Mouse (Mus musculus): ENCODE results near the gene Bcl7c.
"Not testable (repeated sequence)": the region's sequence is repeated elsewhere in the genome, so short reads cannot be mapped to it uniquely, and the experiment has no call there.

Bcl7c gene

DNA sequence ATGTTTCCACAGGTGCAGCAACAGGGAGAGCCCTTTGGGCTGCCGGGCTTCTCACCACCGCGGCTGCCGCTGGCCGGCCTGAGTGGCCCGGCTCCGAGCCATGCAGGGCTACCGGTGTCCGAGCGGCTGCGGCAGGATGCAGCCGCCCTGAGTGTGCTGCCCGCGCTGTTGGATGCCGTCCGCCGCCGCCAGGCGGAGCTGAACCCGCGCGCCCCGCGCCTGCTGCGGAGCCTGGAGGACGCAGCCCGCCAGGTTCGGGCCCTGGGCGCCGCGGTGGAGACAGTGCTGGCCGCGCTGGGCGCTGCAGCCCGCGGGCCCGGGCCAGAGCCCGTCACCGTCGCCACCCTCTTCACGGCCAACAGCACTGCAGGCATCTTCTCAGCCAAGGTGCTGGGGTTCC lies 8.3 kb upstream of the Bcl7c start:
- DNase-seq (ENCODE audit: low read depth, low spot score), result peak; percentile 66

DNA sequence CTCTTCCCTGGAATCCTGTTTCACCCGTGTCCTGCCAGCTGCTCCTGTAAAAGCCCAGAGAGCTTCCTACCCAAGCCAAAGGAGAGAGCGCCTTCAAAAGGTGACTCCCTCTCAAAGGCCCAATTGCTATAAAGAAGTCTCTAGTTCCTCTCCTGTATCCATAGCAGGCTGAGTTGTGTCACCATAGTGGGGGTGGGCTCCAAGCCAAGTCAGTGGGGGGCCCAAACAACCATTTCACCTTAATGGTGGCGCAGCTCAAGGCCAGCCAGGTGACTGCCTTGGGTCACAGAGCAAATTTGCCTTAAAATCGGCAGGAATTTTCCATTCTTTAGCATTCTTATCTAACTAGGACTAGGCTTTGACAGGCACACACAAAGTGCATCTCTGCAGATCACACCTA lies 6.1 kb upstream of the Bcl7c start:
- no peak for DNase-seq (ENCODE audit: low read depth, low spot score)

DNA sequence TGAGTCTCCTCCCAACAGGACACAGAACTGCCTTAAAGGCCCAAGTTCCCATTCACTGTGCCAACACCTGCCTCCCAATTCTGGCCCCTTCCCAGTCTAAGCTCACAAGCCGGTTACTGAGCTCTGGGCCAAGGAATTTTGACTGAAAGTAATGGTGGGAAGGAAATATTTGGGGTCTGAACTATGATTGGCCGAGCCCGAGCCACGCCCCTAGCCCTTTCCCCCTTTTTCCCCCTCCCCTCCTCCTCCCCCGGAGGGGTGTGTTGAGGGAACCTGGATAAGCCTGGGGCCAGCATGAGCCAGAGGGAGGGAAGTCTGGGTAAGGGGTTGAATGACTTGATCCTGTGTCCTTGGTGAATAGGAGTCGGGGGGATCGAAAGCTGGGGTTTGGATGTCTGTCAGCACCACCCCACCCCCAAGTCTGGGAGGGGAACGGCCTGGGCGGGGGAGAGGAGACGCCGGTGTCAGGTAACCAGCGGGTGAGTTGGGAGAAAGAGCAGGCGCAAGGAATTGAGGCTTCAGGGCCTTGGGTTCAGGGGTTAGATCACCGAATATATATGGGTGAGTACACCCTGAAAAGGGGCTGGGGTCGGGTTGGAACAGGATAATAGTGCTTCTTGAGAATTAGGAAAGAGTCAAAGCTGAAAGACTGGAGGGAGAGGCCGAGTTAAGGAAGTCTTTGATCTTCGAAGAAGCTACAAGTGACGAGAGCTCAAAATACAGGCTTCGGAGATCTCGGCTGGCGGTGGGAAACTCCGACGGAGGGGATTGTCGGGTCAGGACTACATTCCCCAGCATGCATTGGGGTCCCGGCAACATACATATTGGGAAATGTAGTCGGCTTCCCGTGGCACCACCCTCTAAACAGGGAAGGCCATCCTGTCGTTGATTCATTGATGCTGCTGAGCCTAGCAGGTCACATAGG lies 4.0 kb upstream of the Bcl7c start, which contains the start of gene Ctf1:
Gene Ctf1, plus strand, starts transcription at position 276 of the 925 bp plus-strand sequence.
- DNase-seq (ENCODE audit: low read depth, low spot score), result peak; percentile 70

DNA sequence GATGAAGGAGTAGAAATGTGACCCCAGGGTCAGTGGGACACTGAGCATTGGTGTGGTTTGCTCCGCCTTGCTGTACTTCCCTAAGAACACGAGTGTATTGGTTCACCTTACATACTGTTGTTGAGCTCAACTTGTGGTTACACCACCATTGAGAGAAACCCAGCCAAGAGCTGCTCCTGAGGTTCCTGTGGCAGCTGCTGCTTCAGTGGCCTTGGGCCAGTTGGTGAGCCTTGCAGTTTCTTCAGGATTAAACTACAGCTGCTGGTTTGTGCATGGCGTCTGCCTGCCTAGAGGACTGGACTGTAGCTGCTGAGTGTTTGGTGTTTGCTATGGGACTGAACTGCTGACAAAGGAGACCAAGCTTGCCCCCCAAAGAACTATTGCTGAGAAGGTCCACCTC lies 2.7 kb upstream of the Bcl7c start:
- DNase-seq (ENCODE audit: low read depth, low spot score), result no peak

DNA sequence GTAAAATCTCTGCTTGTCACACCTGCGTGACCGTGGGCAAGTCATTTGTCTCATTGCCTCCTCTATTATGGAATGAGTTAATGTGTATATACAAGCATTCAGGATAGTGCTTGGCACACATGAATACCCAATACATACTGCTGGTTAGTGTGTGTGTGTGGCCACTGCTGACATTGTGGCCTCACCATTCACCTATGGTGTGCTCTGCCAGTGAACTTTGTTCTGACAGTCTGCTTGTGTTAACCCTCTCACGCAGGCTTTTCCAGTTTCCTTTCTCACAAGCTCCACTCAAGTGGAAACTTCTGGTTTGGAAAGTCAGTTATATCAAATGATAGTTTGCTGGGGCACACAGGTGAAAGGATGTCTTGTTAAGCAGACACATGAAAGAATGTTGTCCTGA lies 2.3 kb upstream of the Bcl7c start:
- no peak for DNase-seq (ENCODE audit: low read depth, low spot score)

DNA sequence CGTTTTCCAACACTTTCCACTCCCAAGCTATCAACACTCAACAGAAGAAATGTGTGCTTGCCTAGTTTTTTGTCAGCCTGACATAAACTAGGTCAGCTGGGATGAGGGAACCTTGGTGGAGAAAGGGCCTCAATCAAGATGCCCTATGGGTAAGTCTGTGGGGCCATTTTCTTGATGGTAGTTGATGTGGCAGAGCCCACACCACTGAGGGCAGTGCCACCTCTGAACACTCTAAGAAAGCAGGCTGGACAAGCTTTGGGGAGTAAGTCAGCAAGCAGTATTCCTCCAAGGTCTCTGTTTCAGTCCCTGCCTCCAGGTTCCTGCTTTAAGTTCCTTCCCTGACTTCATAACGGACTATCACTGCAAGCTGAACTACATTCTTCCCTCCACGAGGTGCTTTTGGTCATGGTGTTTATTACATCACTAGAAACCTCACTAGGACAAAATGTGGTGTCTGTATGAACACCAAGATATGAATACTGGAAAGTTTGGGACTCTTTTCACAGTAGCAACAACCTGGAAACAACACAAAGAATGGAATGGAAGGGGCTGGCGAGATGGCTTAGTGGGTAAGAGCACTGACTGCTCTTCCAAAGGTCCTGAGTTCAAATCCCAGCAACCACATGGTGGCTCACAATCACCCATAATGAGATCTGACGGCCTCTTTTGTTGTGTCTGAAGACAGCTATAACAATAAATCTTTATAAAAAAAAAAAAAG lies 687 bp upstream of the Bcl7c start:
- DNase-seq (ENCODE audit: low read depth, low spot score), result peak; percentile 7

DNA sequence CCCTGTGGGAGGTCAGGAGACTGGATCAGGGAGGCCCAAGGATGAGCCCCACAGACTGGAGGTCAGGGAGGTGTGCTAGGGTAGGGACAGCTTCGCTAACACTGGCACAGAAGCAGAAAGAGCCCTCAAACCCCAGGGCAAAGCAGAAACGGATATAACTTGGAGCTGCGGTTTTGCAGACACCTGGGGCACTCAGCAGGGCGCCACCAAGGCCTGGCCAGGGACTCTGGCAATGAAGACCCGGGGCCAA lies 851 bp downstream of the Bcl7c start:
- no peak for DNase-seq (ENCODE audit: low read depth, low spot score)

DNA sequence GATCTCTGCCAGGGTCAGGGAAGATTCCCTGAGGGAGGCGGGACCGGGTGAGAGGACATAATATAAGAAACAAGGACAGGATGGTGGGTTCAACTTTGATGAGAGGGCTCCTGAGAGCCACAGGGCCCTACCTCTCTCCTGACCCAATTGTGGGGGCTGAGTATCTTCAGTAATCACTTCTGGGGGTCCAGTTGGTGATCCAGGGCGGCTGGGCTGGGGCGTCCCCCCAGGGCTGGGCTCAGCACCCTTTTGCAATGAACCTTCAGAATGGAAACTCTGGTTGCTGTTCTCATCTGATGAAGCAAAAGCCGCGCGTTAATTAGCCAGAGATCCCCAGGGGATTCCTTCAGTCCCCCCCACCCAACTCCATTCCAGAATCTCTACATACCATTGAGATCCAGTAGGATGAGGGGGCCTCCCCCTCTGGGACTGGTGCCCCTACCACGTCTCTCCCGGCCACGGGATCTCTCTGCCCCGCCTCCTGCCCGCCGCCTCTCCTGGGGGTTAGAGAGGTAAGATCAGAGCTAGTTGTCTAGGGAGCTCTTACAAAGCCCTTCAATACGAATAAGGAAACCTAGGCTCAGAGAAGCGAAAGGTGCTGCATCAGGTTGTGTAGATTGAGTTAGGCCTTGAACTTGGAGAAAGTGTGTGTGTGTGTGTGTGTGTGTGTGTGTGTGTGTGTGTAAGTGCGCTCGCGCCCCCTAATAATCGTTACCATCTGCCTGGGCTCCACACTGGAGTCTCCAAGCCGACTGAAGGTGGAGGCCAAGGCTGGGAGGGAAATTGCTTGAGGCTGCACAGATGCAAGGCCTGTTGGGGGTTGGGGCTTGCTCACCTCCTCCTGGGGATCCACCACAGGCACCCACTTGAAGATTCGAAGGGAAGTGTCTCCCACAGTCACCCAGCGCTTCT lies 1.4 kb downstream of the Bcl7c start:
- DNase-seq (ENCODE audit: low read depth, low spot score), result peak; percentile 8

DNA sequence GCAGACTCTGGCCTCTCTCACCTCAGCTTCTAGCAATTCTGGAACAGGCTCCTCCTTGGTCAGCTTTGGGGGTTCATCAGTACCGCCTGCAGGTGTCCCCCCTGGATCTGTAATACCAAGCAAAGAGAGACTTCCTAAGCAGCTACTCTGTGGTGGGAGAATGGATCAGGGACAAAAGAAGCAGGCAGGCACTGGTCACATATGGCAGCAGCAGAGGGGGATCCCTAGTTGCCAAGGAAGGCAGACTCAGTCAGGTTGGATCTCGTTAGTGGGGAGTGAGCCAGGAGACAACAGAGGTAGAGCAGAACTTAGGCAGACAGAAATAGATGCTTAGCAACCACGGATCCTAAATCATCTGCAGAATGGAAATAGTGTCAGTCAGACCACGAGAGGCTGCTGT lies 3.0 kb downstream of the Bcl7c start:
- no peak for DNase-seq (ENCODE audit: low read depth, low spot score)

DNA sequence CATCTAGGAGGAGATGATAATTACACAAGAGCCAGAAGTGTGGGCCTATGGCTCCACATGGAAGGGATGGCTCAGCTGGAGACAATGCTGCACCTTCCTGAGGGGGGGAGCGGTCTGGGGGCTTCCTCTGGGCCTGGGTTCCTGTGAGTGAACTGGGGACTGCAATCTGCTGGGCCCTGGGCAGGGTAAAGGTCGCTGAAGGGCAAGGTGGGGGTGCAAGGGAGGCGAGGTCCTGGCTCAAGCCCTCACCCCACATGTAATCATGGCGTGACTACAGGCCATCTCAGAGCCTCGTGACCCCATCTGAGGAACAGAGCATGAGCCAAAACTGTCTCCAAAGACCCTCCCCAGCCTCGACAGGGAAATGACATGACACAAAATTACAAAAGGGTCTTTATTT lies 4.1 kb downstream of the Bcl7c start:
- no peak for DNase-seq (ENCODE audit: low read depth, low spot score)

DNA sequence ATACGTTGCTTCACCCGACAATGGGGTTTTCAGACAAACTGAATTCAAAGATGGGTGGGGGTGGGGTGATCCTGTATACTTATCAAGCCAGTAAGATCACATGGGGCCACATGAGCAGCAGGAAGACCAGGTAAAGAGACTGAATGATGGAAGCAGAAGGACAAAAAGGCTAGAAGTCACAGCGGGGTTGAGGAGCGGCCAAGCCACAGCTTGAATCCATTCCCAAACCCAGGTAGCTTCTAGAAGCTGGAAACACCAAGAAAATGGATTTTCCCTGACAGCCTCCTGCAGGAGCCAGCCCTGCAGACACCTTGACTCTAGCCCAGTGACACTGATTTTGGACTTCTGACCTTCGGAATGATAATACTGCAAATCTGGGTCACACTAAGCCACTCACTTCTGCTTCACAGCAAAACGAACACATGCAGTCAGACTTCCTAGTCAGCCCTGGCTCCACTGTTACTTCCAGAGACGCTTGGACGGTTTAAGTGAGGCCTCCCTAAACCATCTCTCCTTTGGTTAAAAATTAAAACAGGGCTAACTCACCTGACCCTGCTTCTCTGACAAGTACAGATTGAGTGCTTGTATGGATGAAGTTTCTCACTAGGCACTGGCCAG lies 5.1 kb downstream of the Bcl7c start:
- no peak for DNase-seq (ENCODE audit: low read depth, low spot score)

DNA sequence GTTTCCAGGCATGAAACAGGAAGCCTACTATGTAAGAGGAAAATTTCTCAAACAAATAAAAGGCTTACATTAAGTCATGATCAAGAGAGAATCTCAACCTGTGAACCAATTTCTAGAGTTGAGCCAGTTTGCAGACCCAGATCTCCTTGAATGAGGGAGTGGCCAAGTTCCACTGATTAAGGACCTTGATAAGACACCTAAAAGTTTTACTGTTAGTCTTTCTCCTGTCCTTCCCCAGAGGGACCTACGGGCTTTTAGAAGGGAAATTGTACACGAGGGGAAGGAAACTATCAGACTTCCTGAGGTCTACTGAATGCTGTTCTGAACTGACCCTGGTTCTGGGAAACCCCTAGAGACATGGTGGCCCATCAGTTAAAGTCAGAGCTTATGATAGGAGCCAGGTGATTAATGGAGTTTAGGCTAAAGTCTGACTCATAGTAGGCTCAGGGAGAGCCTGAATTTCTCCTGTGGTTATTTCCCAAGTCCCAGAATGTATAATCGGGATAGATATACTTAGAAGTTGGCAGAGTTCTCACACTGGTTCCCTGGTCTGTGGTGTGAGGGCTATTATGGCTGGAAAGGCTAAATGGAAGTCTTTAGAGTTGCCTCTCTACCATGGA lies 7.9 kb downstream of the Bcl7c start:
- DNase-seq (ENCODE audit: low read depth, low spot score), result no peak

DNA sequence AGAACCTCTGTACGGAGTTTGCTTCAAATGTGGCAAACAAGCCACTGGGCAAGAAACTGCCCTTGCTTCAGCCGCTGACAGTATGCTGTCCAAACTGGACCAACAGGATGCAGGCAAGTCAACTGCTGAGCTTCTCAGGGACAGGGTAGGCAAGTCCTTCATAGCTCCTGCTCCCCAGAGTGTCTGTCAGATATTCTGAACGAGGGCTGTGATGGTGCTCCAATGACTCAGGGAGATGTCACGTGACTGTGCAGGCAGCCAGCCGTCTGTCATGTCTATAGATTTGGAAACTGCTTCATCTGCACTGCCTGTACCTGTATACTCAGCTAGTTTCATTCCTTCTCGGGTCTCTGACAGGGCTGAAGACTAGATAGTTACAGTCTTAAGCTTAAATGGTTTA lies 9.7 kb downstream of the Bcl7c start:
- no peak for DNase-seq (ENCODE audit: low read depth, low spot score)

DNA sequence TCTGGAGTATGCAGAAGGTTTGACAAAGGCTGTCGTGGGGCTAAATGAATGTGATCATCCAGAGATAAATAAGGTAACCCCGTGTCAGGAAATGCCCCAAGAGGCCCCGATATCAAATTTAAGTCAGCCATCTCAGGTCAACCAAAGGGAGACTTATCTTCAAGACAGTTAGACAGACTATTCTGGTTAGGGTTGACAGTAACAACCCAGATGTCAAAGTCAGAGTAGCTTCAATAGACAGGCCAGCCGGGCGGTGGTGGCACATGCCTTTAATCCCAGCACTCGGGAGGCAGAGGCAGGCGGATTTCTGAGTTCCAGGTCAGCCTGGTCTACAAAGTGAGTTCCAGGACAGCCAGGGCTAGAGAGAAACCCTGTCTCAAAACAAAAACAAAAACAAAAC lies 15.0 kb downstream of the Bcl7c start:
- DNase-seq (ENCODE audit: low read depth, low spot score), result not testable (repeated sequence)

DNA sequence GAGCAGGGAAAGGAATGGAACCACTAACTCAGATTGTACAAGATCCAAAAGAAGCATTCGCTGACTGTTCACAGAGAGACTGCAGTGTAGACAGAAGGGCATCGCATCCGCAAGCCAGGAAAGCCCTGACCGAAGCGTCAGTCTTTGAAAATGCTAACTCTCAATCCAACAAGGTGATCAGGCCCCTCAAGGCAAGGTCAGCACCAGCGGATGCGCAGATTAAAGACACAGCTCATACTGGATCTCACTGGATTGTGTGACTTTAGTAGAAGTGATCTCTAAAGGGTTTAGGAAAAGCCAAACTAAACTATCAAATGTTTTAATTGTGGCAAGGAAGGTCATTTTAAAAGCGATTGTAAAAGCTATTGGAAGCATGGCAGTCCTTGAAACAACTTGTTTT lies 15.4 kb downstream of the Bcl7c start:
- no peak for DNase-seq (ENCODE audit: low read depth, low spot score)

DNA sequence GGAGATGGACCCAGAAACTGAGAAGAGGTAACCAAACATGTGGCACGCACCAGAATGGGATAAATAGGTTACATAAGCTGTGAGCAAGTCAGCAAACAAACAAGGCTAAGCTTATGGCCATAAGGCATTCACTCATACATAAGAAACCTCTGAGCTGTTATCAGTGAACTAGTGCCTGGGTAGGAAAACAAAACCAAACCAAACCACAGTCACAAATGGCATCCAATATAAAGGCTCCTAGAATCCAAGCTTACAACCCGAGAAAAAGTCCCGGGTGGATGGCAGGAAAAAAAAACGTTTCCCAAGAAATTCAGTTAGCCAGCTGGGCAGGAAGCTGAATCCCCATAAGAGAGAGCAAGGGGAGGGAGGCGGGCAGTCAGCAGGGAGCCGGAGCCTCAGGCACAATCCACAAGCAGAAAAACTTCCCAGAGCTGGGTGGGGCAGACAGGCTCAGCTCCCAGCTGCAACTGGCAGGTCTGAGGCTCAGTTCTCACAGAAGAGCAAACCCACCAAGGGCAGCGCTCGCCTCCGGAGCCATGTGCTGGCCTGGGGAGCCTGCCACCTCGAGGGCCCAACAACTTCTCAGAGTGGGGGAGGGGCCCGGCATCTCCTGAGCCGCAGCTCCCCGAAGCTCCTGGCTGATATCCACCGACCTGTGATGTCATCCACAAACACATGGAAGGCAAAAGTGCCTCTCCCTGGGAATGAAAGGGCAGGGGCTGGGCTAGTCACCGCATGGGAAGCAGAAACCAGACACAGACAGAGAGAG lies 17.3 kb downstream of the Bcl7c start:
- DNase-seq (ENCODE audit: low read depth, low spot score), result no peak

DNA sequence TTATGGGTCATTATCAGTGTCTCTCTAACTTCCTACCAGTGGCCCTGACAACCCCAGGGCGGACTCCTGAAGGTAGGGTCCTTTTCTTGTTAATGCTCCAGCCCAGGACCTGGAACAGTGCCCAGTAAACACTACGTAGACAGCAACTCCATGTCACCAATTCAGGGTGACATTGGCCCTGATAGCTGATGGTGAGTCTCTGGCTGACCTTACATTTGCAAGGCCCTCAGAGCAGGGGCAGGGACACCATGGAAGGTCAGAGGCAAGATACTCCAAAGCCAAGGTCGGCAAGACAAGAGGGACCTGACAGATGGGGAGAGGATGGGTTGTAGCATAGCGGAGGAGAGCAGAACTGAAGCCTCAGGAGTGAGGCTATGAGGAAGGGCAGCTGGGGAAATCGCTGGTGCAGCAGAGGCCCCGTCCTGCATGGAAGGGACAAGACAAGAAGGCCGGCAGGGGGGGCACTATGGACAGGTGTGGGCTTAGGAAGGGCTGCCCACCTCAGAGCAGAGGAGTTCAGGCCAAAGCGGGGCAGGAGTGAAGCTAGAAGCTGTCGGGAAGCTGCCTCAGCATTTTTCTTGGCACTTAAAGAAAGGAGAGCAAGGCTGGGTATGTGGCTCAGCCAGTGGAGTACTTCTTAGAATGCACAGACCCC lies 19.0 kb downstream of the Bcl7c start:
- DNase-seq (ENCODE audit: low read depth, low spot score), result no peak

DNA sequence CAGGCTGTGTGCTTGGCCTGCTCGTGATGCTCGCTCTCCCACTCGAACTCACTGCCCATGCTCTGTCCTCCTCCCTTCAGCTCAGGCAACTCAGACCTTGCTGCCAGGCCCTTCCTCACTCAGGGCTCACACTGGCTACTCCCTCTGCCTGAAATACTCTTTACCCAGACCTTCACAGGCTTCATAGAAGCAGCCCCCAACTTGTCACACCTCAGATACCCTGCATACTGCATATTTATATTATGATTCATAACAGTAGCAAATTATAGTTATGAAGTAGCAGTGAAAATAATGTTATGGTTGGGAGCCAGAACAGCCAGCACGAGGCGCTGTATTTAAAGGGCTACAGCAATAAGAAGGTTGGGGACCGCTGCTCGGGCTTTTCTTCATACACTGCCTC lies 19.8 kb downstream of the Bcl7c start:
- DNase-seq (ENCODE audit: low read depth, low spot score), result no peak

DNA sequence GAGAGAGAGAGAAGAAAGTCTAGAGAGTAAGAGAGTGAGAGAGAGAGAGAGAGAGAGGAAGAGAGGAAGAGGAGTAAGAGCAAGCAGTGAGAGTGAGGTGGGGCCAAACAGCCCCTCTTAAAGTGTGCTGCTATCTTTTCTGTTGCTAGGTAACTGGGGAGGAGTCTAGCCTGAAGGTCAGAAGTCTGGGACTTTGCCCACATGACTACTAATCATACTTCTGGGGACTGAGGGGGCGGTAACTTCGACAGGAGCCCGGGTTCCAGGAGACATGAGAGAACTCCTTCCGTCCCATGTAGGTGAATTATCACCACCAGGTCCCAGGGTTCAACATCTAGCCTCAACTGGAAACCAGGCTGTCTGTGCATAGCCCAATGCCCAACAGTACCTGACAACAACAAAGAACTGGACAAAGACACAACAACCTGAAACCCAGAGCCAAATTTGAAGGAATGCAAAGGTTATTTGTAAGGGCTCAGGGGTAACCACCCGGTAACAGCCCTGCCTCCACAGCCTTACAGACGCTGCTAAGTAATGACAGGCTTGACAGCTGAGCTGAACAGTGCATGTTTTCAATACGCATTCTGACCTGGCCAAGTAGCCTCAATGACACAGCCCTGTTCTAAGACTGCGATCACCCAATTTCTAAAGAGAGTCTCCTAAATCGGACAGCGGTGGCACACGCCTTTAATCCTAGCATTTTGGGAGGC lies 21.8 kb downstream of the Bcl7c start:
- no peak for DNase-seq (ENCODE audit: low read depth, low spot score)

All from CD4-positive, CD25-positive, alpha-beta regulatory T cell, adult 2 months (primary cell).